ENCODE assay signal across 8 mouse cellular contexts in genomic region chr17:30658152-30658544, GRCm38 (mm10). TPM values are rescaled to one million over a fixed set of nuclear protein-coding genes. Genes with fewer than 3 reads are reported as not detected.
DNase-seq lines count a peak whose midpoint lies in the region; ATAC-seq and TF ChIP-seq lines count a peak whose summit lies in the region.

No protein-coding gene starts in this region.

- peak overlapping the region; percentile 51 for H3K4me2 ChIP-seq in hindbrain, embryonic 13.5 days
- H3K4me2 ChIP-seq in lung, embryonic 16.5 days (ENCODE audit: low read depth, low read length) = peak overlapping the region; percentile 43

- TF ChIP-seq POLR2A in ES-Bruce4 (IDR thresholded peaks at IDR 0.05; ENCODE audit: insufficient read depth, low read length) = no peak
- TF ChIP-seq POLR2A in cerebellum, adult 2 months (IDR thresholded peaks at IDR 0.05; ENCODE audit: borderline replicate concordance, insufficient read depth, low read length) = no peak

- 0 out of 2 replicates have a peak, but pooled peaks cover under 1% of the 10 kb centered on the region for H3K9me3 ChIP-seq in ES-Bruce4 (replicated peaks; ENCODE audit: control insufficient read depth, insufficient read depth, low read length, poor library complexity, severe bottlenecking)
- no peaks in the 10 kb centered on the region for H3K9me3 ChIP-seq in hindbrain, embryonic 13.5 days
- no peaks in the 10 kb centered on the region for H3K9me3 ChIP-seq in lung, embryonic 16.5 days (ENCODE audit: control insufficient read depth, low read length)

- no peak overlapping the region for H3K9ac ChIP-seq in ES-Bruce4 (ENCODE audit: low read depth, poor library complexity, severe bottlenecking)
- H3K9ac ChIP-seq in hindbrain, embryonic 13.5 days = peak overlapping the region; percentile 69
- peak overlapping the region; percentile 46 for H3K9ac ChIP-seq in lung, embryonic 16.5 days (ENCODE audit: low read length)

- TF ChIP-seq CTCF in ES-Bruce4 (IDR thresholded peaks at IDR 0.05; ENCODE audit: low read depth, low read length) = no peak
- no peak for TF ChIP-seq CTCF in cerebellum, adult 2 months (IDR thresholded peaks at IDR 0.05; ENCODE audit: borderline replicate concordance, insufficient read depth, low read depth, low read length)

- no peaks in the 10 kb centered on the region for H3K36me3 ChIP-seq in ES-Bruce4 (ENCODE audit: control insufficient read depth, insufficient read depth, low read length, poor library complexity, severe bottlenecking)
- H3K36me3 ChIP-seq in hindbrain, embryonic 13.5 days = no peaks in the 10 kb centered on the region
- H3K36me3 ChIP-seq in lung, embryonic 16.5 days (ENCODE audit: control insufficient read depth, insufficient read depth, low read length) = no peaks in the 10 kb centered on the region

- ATAC-seq in frontal cortex, adult (ENCODE audit: low TSS enrichment) = peak; percentile 95
- peak; percentile 73 for ATAC-seq in hindbrain, embryonic 13.5 days (ENCODE audit: low FRiP score)
- ATAC-seq in lung, embryonic 16.5 days (ENCODE audit: low read depth) = peak; percentile 97

- H3K4me3 ChIP-seq in ES-Bruce4 (ENCODE audit: low read depth, low read length) = peak overlapping the region; percentile 23
- peak overlapping the region; percentile 33 for H3K4me3 ChIP-seq in cerebellum, adult 2 months (replicated peaks; ENCODE audit: insufficient read depth, low read depth, low read length)
- peak overlapping the region; percentile 36 for H3K4me3 ChIP-seq in hindbrain, embryonic 13.5 days
- H3K4me3 ChIP-seq in lung, embryonic 16.5 days (ENCODE audit: low read length) = peak overlapping the region; percentile 28

- H3K27ac ChIP-seq in ES-Bruce4 (ENCODE audit: insufficient read depth, low read length) = no peak overlapping the region
- no peak overlapping the region for H3K27ac ChIP-seq in cerebellum, adult 2 months (ENCODE audit: insufficient read depth, low read length)
- 0 out of 2 replicates have a peak overlapping the region, but pooled peaks have one; percentile 25 for H3K27ac ChIP-seq in hindbrain, embryonic 13.5 days
- peak overlapping the region; percentile 63 for H3K27ac ChIP-seq in lung, embryonic 16.5 days (ENCODE audit: low read length)

- peaks cover 8% of the 10 kb centered on the region for H3K4me1 ChIP-seq in ES-Bruce4 (ENCODE audit: control insufficient read depth, insufficient read depth, low read length)
- H3K4me1 ChIP-seq in cerebellum, adult 2 months (ENCODE audit: control insufficient read depth, insufficient read depth, low read length) = no peaks in the 10 kb centered on the region
- H3K4me1 ChIP-seq in hindbrain, embryonic 13.5 days (replicated peaks) = peaks cover 8% of the 10 kb centered on the region
- H3K4me1 ChIP-seq in lung, embryonic 16.5 days (replicated peaks; ENCODE audit: control insufficient read depth, insufficient read depth, low read length) = no peaks in the 10 kb centered on the region

- peak; percentile 36 to 37 for DNase-seq in cerebellum, adult 2 months
- DNase-seq in layer of hippocampus, postnatal 10 days (ENCODE audit: low spot score in 2 of 2) = peak; percentile 63 to 71
- DNase-seq in ovary, postnatal 36 days (ENCODE audit: low spot score) = peak; percentile 74
- peak; percentile 83 for DNase-seq in thymus, postnatal 4 days

- 4% methylated on average over 13 of the region's 13 CpGs for WGBS in cerebellum, adult 2 months
- WGBS in hindbrain, embryonic 13.5 days = 12% methylated on average over 13 of the region's 13 CpGs
- 10% methylated on average over 13 of the region's 13 CpGs for WGBS in lung, embryonic 16.5 days

- H3K27me3 ChIP-seq in ES-Bruce4 (ENCODE audit: control insufficient read depth, insufficient read depth, low read length, poor library complexity, severe bottlenecking) = no peaks in the 10 kb centered on the region
- H3K27me3 ChIP-seq in cerebellum, adult 2 months (ENCODE audit: control insufficient read depth, insufficient read depth, low read length) = no peaks in the 10 kb centered on the region
- no peaks in the 10 kb centered on the region for H3K27me3 ChIP-seq in hindbrain, embryonic 13.5 days
- no peaks in the 10 kb centered on the region for H3K27me3 ChIP-seq in lung, embryonic 16.5 days (ENCODE audit: control insufficient read depth, insufficient read depth, low read depth, low read length)

- TF ChIP-seq EP300 in ES-Bruce4 (IDR thresholded peaks at IDR 0.05; ENCODE audit: insufficient read depth, low read depth, low read length) = no peak

RNA-seq across cellular contexts. Expression of gene Glo1, which starts 31.5 kb away (rescaled TPM):
- 175 and 190 TPM in 2 replicates for polyA plus RNA-seq in ES-Bruce4 (2011; ENCODE audit: insufficient read depth, insufficient read length, low read depth, missing spikeins)
- polyA plus RNA-seq in cerebellum, adult 2 months (2012; rRNA removed) = 160 and 165 TPM in 2 replicates
- polyA plus RNA-seq in hindbrain, embryonic 13.5 days (2015; fragmentation: Nextera tagmentation; extraction: Ambion mirVana) = 153 and 172 TPM in 2 replicates
- total RNA-seq in layer of hippocampus, postnatal 10 days (2021) = 100 to 1,000 TPM; 153 TPM
- polyA plus RNA-seq in lung, embryonic 16.5 days (2015; fragmentation: Nextera tagmentation; extraction: Ambion mirVana) = 215 and 221 TPM in 2 replicates

RNA-seq across cellular contexts. Expression of gene Dnah8, which starts 34.0 kb away (rescaled TPM):
- polyA plus RNA-seq in ES-Bruce4 (2011; ENCODE audit: insufficient read depth, insufficient read length, low read depth, missing spikeins) = 25.8 and 34.7 TPM in 2 replicates
- polyA plus RNA-seq in cerebellum, adult 2 months (2012; rRNA removed) = 0.85 and 1.4 TPM in 2 replicates
- 1.3 and 1.9 TPM in 2 replicates for polyA plus RNA-seq in hindbrain, embryonic 13.5 days (2015; fragmentation: Nextera tagmentation; extraction: Ambion mirVana)
- total RNA-seq in layer of hippocampus, postnatal 10 days (2021) = 1 to 10 TPM; 2.7 to 4.2 TPM
- polyA plus RNA-seq in lung, embryonic 16.5 days (2015; fragmentation: Nextera tagmentation; extraction: Ambion mirVana) = 8.8 and 9.2 TPM in 2 replicates

Comparison
In these comparisons a context has a peak if more than half of its experiments do, and no peak if none do; other contexts are left out.
1. H3K27ac ChIP-seq: peak in hindbrain, embryonic 13.5 days (single experiment) and lung, embryonic 16.5 days (single experiment); none in ES-Bruce4 (single experiment) and cerebellum, adult 2 months (single experiment).
2. Peak in every context shown above with its lines, with median percentiles within 50 percentile points of each other: H3K4me3 ChIP-seq, DNase-seq and ATAC-seq.